Mouse (Mus musculus) forebrain, embryonic 16.5 days (tissue): ENCODE data around the gene Rnf144b. TPM values are rescaled to one million over a fixed set of nuclear protein-coding genes. Genes with fewer than 3 reads are reported as not detected.

Experiments used
- ATAC-seq: fragments of 200-750 bp; cut with Nextera tagmentation; 2 replicates; pipeline ENCODE4 v1.8.0; 2017; ENCODE audit warnings: mild to moderate bottlenecking, moderate library complexity
- H3K27ac ChIP-seq: fragments of 300-500 bp; sonication (generic); 2 replicates; pipeline ENCODE4 v1.5.1; 2014; ENCODE audit warnings: low read length, control low read depth
- H3K27me3 ChIP-seq: fragments of 300-500 bp; sonication (generic); replicated peaks from 2 replicates; pipeline ENCODE4 v1.6.1; 2014; ENCODE audit warnings: low read length; ENCODE audit not compliant: control insufficient read depth, insufficient read depth
- H3K36me3 ChIP-seq: fragments of 300-500 bp; sonication (generic); 2 replicates; pipeline ENCODE4 v1.6.1; 2014; ENCODE audit not compliant: control insufficient read depth, insufficient read depth
- H3K4me1 ChIP-seq: fragments of 300-500 bp; sonication (generic); replicated peaks from 2 replicates; pipeline ENCODE4 v1.6.1; 2014; ENCODE audit warnings: low read length; ENCODE audit not compliant: control insufficient read depth, insufficient read depth
- H3K4me2 ChIP-seq: fragments of 300-500 bp; sonication (generic); 2 replicates; pipeline ENCODE4 v1.6.1; 2014; ENCODE audit warnings: mild to moderate bottlenecking, low read length, control low read depth
- H3K4me3 ChIP-seq: fragments of 300-500 bp; sonication (generic); replicated peaks from 2 replicates; pipeline ENCODE4 v1.5.1; 2014; ENCODE audit warnings: mild to moderate bottlenecking, low read length, control low read depth
- H3K9ac ChIP-seq: fragments of 300-500 bp; sonication (generic); replicated peaks from 2 replicates; pipeline ENCODE4 v1.6.1; 2014; ENCODE audit warnings: low read depth, low read length, control low read depth
- H3K9me3 ChIP-seq: fragments of 300-500 bp; sonication (generic); 2 replicates; pipeline ENCODE4 v1.6.1; 2016; ENCODE audit warnings: low read length; ENCODE audit not compliant: control insufficient read depth
- WGBS: fragments of 180-500 bp; shearing (Covaris S2); extraction: QIAGEN DNeasy Blood & Tissue Kit; methylation state at CpG from one replicate; pipeline ENCODE4 v1.1.7; 2014; 5-methylcytosine and 5-hydroxymethylcytosine counted together
- polyA plus RNA-seq: library from polyadenylated mRNA; unstranded; fragments of >200 nt; fragmentation: Nextera tagmentation; extraction: Ambion mirVana; gene quantifications from 2 replicates; pipeline ENCODE4 v1.2.1, GENCODE M21; 2015

The Rnf144b gene
- polyA plus RNA-seq, 1 experiment from 2014 or later: 0.62 TPM

GRCm38 (mm10) chr13:47277000-47277823 lies 154.8 kb downstream of the Rnf144b start:
- Histone ChIP-seq H3K27me3 (no peaks in the 10 kb centered on the region), H3K4me3 (no peak overlapping the region), H3K9ac (no peak overlapping the region), H3K27ac (no peak overlapping the region), H3K9me3 (no peaks in the 10 kb centered on the region), H3K36me3 (no peaks in the 10 kb centered on the region), H3K4me1 (peaks cover 10% of the 10 kb centered on the region), H3K4me2 (no peak overlapping the region)
- 30% methylated on average over 13 of the region's 13 CpGs for WGBS
- no peak for ATAC-seq

DNA sequence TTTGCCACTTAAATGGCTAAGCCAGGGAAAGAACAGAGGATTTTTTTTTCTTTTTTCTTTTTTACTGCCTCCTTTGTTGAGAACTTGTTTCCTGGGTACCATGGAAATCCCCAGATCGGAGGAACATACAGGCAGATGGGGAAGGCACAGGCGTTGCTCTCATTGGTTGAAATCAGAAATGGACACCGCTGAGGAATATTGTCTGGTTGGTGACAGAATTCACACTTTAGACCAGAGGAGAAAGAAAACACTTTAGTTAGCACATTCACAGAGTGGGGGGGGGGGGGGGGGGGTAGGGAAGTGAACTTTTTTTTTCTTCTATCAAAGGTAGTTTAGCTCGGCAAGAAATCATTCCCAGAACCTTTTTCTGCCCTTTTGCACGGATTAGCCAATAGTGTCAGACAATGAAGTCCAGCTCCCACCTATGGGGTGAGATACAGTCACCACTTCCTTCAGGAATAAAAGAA lies 155.4 kb downstream of the Rnf144b start:
- 5% methylated on average over 5 of the region's 5 CpGs for WGBS
- no peaks in the 10 kb centered on the region for H3K9me3 ChIP-seq
- no peak overlapping the region for H3K27ac ChIP-seq
- H3K4me1 ChIP-seq: peaks cover 8% of the 10 kb centered on the region
- no peak for ATAC-seq
- H3K4me2 ChIP-seq: no peak overlapping the region
- H3K9ac ChIP-seq: no peak overlapping the region
- no peaks in the 10 kb centered on the region for H3K36me3 ChIP-seq
- no peaks in the 10 kb centered on the region for H3K27me3 ChIP-seq
- H3K4me3 ChIP-seq: no peak overlapping the region

DNA sequence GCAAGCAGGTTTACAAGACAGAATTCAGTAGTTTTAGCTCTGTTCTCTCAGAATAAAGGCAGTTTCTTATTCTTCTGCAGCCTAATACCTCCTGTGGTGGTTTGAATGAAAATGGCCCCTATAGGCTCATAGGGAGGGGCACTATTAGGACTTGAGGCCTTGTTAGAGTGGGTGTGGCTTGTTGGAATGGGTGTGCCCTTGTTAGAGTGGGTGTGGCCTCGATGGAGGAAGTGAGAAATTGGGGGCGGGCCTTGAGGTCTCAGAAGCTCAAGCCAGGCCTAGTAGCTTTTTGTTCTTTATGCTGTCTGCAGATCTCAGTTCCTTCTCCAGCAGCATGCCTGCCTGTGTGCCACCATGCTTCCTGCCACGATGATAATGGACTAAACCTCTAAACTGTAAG lies 159.8 kb downstream of the Rnf144b start:
- Histone ChIP-seq H3K36me3 (no peaks in the 10 kb centered on the region), H3K4me3 (no peak overlapping the region), H3K27ac (no peak overlapping the region), H3K9me3 (no peaks in the 10 kb centered on the region), H3K9ac (no peak overlapping the region), H3K4me1 (no peaks in the 10 kb centered on the region), H3K4me2 (no peak overlapping the region), H3K27me3 (no peaks in the 10 kb centered on the region)
- 74% methylated on average over 3 of the region's 3 CpGs for WGBS
- no peak for ATAC-seq

- 42% methylated on average over 4 of the region's 4 CpGs for WGBS
- Histone ChIP-seq H3K4me2 (no peak overlapping the region), H3K36me3 (no peaks in the 10 kb centered on the region), H3K27ac (no peak overlapping the region), H3K27me3 (no peaks in the 10 kb centered on the region), H3K9ac (no peak overlapping the region), H3K4me3 (no peak overlapping the region), H3K4me1 (no peaks in the 10 kb centered on the region), H3K9me3 (no peaks in the 10 kb centered on the region)
- ATAC-seq: peak; percentile 92
These were observed 166.0 kb downstream of the Rnf144b start for GRCm38 (mm10) chr13:47288449-47288848.

- Histone ChIP-seq H3K36me3 (no peaks in the 10 kb centered on the region), H3K4me3 (no peak overlapping the region), H3K9me3 (no peaks in the 10 kb centered on the region), H3K27me3 (no peaks in the 10 kb centered on the region), H3K9ac (no peak overlapping the region), H3K27ac (no peak overlapping the region), H3K4me2 (no peak overlapping the region), H3K4me1 (peaks cover 2% of the 10 kb centered on the region; the same call in 1 of the 2 replicates)
- ATAC-seq: no peak
- WGBS: 46% methylated on average over 8 of the region's 8 CpGs
These were observed 174.0 kb downstream of the Rnf144b start for GRCm38 (mm10) chr13:47296465-47296864.

Other genes starting within 250 kb of the Rnf144b start
- 5.3 and 7.0 TPM in 2 replicates for gene Kif13a, start 192.8 kb upstream of the Rnf144b start, polyA plus RNA-seq
- 14.9 and 15.3 TPM in 2 replicates for gene Nhlrc1, start 107.8 kb upstream of the Rnf144b start, polyA plus RNA-seq
- 24.7 and 28.1 TPM in 2 replicates for gene Kdm1b, start 79.2 kb upstream of the Rnf144b start, polyA plus RNA-seq
- gene Tpmt, start 77.9 kb upstream of the Rnf144b start, polyA plus RNA-seq: 18.9 and 24.2 TPM in 2 replicates
- gene Dek, start 16.5 kb upstream of the Rnf144b start, polyA plus RNA-seq: 143 and 152 TPM in 2 replicates